Mouse (Mus musculus) embryo, embryonic 9.5 days (tissue): ENCODE measurements around the gene Car2.

Experiments
- DNase-seq: peaks from one replicate; pipeline ENCODE4 v3.0.0-alpha.2; 2017; ENCODE audit errors: extremely low spot score

Gene Car2

GRCm38 (mm10) chr3:14886102-14887098 is at the start of gene Car2:
TSS of gene Car2 (plus strand) at chr3:14886273.
- DNase-seq, result peak; percentile 79

- DNase-seq, result no peak
Observed at GRCm38 (mm10) chr3:14838936-14839335, 47.1 kb upstream of the Car2 start.

- DNase-seq, result no peak
Observed at GRCm38 (mm10) chr3:14839466-14840118, 46.5 kb upstream of the Car2 start.

- no peak for DNase-seq
Observed at GRCm38 (mm10) chr3:14848587-14849254, 37.4 kb upstream of the Car2 start.

- DNase-seq, result no peak
Observed at GRCm38 (mm10) chr3:14853966-14854365, 32.1 kb upstream of the Car2 start.

GRCm38 (mm10) chr3:14854446-14854845 is 31.6 kb upstream of the Car2 start:
- no peak for DNase-seq

- no peak for DNase-seq
Observed at GRCm38 (mm10) chr3:14857874-14858273, 28.2 kb upstream of the Car2 start.

GRCm38 (mm10) chr3:14860291-14860690 is 25.8 kb upstream of the Car2 start:
- DNase-seq, result no peak

- DNase-seq, result no peak
Observed at GRCm38 (mm10) chr3:14861165-14861564, 24.9 kb upstream of the Car2 start.

GRCm38 (mm10) chr3:14861787-14862186 is 24.3 kb upstream of the Car2 start:
- no peak for DNase-seq

GRCm38 (mm10) chr3:14862654-14863021 is 23.4 kb upstream of the Car2 start:
- no peak for DNase-seq

- DNase-seq, result peak; percentile 82
Observed at GRCm38 (mm10) chr3:14863022-14863711, 22.9 kb upstream of the Car2 start, which contains the start of gene Car3. TSS of gene Car3 (plus strand) at chr3:14863512.

- DNase-seq, result no peak
Observed at GRCm38 (mm10) chr3:14863922-14864321, 22.2 kb upstream of the Car2 start.

GRCm38 (mm10) chr3:14865941-14866340 is 20.1 kb upstream of the Car2 start:
- no peak for DNase-seq

GRCm38 (mm10) chr3:14869779-14870178 is 16.3 kb upstream of the Car2 start:
- peak; percentile 70 for DNase-seq

- DNase-seq, result no peak
Observed at GRCm38 (mm10) chr3:14870528-14870927, 15.5 kb upstream of the Car2 start.

- no peak for DNase-seq
Observed at GRCm38 (mm10) chr3:14871386-14871785, 14.7 kb upstream of the Car2 start.

- no peak for DNase-seq
Observed at GRCm38 (mm10) chr3:14874402-14875040, 11.6 kb upstream of the Car2 start.

GRCm38 (mm10) chr3:14876325-14876918 is 9.7 kb upstream of the Car2 start:
- no peak for DNase-seq

GRCm38 (mm10) chr3:14877251-14877909 is 8.7 kb upstream of the Car2 start:
- no peak for DNase-seq
